Mouse (Mus musculus) regulatory T cell (primary cell): Measurements from ENCODE around the gene Tcf21.

Experiments
- in situ Hi-C: fragments of 300-600 bp; cut with MboI, MseI; formaldehyde crosslinking; loops from one replicate; pipeline ENCODE4 v1.15.1; 2025; ENCODE audit warnings: high pct_unique_total_duplicates

The Tcf21 gene

DNA sequence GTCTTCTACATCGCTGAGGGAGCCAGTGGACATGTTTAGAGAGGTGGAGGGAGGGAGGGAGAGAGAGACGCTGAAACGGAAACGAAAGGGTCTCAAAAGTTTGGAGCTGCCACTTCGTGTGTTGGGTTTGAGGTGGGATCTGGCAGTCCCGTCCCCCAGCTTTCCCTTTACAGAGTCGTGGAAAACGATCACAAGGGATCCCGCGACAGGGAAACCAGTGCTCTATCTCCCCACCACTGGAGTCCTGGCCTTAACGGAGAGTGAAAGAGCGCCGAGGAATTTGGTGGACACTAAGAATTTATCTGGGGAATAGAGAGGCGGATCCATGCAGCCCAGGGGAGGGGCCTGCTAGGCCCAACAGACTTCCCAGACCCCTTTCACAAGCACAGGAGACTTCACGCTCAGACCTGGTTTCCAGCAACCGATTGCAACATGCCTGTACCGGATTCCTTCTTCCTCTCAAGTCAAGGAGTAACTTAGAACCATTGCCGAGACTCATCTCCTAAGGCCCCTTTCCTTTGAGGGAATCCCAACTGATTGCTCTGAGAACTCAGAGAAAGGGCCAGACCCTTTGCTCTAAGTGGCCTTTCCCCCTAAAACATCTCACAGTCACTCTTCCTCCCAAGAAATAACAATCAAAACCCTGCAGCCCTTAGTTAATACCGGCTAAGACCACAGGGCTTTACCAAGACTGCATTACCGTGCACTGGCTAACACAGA is at the start of gene Tcf21:
Tcf21 (minus strand) TSS at position 304 of the 720 bp plus-strand sequence.
- in situ Hi-C loops = loop anchor here (10.0 kb wide), 1 partner anchor 1015 kb away; no protein-coding TSS in a partner anchor

DNA sequence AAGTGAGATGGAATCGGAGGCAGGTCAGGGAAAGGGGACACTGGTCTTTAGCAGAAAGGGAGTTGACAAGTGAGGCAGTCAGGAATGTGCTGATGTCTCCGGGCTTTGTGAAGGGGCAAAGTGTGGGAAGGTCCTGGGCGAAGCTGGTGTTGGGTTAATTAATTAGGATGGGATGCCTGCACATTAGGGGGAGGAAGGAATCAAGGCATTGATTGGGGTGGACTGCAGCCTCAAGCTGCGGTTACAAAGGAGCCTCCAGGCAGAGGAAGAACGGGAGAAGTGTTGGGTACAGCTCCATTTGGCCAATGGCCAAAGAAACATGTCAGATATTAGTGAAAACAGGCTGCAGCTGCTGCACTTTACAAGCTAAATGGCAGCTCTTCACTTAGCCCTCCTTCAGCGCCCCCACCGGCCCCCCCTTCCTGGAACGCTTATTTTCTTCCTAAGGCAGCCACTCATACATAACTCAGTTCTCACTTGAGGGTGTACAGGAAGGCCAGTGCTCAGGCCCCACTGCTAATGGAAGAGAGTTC is 48.5 kb upstream of the Tcf21 start:
- in situ Hi-C loops = no loop called here

GRCm38 (mm10) chr10:22867210-22867609 is 47.2 kb upstream of the Tcf21 start:
- in situ Hi-C loops = no loop called here

DNA sequence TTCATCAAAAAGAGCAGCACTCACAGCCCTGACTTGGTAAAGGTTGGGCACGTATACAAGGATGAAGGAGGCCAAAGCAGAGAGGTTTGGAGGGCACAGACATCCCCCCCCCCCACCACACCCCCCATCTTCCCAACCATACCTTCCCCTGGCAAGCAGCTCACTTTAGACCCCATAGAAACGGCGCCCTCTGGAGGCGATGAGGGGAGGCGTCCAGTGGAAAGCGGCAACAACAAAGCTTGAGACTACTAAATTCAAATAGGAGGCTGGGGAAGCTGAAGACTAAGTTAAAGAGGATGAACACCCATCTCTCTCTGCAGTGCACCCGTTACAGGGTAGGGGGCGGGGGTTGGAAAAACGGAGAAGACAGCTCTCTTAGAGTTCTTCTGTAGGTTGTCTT is 38.1 kb upstream of the Tcf21 start:
- in situ Hi-C loops = no loop called here

- in situ Hi-C loops = no loop called here
These were observed 34.4 kb upstream of the Tcf21 start for GRCm38 (mm10) chr10:22854330-22854729.

DNA sequence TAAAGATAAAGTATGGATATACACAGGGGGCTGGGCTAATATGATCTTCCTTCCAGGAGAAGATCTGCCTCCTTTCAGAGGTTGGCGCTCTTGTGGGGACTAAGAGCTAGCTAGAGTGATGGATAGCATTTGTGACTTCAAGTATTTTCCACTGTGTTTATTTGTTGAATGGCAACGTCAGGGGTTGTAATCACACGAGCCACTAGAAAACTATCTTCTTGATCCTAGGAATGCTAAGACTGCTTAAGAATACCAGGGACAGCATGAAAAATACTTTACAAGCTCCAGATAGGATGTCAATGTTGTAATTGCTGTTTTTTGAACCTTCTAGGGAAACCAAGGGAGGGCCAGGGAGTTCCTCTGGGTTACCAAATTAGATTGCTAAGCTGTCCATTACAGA is 25.4 kb upstream of the Tcf21 start:
- in situ Hi-C loops = no loop called here

GRCm38 (mm10) chr10:22844731-22845130 is 24.8 kb upstream of the Tcf21 start:
- in situ Hi-C loops = no loop called here

GRCm38 (mm10) chr10:22843440-22844361 is 23.7 kb upstream of the Tcf21 start:
- in situ Hi-C loops = no loop called here

GRCm38 (mm10) chr10:22842781-22843439 is 22.9 kb upstream of the Tcf21 start:
- in situ Hi-C loops = no loop called here

DNA sequence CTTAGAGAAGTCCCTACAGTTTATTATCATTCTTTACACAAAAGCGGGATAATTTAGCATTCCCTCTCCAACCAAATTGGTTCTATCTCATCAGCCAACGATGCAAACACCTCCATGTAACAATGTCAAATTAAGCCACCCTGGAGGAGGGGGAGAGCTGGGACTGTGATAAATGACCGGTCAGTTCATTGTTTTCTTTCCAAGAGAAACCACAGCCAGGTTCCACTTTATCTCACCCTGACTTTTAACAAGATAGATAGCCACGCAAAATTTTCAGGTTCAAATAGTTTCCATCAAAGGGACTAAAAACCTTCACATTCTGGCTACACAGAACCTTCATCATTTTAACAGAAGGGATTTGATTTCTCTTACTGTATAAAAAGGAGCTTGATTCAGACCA is 22.1 kb upstream of the Tcf21 start:
- in situ Hi-C loops = no loop called here

DNA sequence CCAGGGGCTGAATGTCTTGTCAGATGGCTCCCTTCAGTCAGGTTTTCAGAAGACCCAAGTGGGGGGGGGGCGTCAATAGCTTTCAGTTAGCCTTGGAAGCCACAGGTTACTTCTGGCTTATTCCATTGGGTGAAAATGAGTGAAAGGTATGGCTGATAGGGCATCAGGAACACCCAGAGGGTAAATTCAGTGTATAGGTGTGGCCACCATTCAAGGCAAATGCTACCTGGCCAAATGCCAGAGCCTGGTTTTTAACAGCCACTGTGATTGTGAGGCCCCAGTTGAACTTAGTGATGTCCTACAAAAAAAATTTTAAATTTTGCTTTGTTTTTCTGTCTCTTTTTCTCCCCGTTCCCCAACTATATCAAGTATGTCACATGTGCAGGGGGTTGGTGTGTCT is 6.3 kb upstream of the Tcf21 start:
- in situ Hi-C loops = loop anchor here (10.0 kb wide), 1 partner anchor 1009 kb away; no protein-coding TSS in a partner anchor

DNA sequence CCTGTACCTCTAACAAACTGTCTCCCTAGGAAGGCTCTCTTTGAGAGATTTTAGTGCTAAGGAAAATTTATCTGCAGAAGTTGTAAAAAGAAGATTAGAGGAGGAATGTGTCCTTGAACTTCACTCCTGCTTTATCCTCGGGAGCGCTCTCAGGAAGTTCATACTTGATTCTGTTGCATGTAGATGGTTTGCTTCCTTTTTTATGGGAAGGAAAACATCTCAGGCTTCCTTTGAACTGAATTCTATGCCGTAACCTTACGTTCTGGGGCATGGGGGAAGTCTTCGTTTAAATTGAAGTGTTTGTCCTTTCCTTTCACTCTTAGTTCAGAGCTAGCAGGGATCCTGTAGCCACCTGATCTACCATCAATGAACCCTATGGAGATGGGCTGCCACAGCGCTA is 2.9 kb upstream of the Tcf21 start:
- in situ Hi-C loops = loop anchor here (10.0 kb wide), 1 partner anchor 1012 kb away; no protein-coding TSS in a partner anchor

DNA sequence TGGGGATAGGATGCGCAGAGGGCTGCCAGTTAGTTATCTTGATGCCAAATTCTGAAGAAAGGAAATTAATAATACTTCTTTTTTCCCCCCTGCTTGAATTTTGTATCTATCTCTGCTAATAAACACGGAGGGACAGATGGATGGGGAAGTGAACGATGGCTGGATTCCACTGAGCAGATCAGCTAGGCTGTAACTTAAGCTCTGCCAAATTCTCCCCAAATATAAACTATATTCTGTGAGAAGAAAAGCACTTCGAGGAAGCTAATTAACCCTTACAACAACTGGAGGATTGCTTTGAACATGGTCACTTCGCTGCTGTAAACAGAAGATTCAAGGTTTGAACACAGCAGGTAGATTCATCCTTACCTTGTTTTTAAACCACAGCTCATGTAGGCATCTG is 2.5 kb upstream of the Tcf21 start:
- in situ Hi-C loops = loop anchor here (10.0 kb wide), 1 partner anchor 1012 kb away; no protein-coding TSS in a partner anchor

DNA sequence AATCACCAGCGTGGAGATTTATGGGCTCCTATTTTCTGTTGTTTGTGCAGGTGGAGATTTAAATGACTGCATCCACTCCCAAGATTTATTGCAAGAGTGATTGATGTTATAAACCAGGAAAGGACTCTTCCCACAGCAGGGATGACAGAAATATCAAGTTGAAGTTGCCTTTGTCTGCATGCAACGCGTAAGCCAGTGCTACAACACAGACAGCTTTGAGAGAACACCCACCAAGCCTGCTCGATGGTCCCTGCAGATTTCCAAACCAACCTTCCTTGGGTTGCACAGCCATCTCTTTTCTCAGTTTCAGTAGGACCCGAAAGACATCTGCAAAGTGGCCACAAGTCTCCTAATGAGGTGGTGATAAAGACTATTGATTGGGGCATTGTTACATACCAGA is 1.7 kb upstream of the Tcf21 start:
- in situ Hi-C loops = loop anchor here (10.0 kb wide), 1 partner anchor 1013 kb away; no protein-coding TSS in a partner anchor

DNA sequence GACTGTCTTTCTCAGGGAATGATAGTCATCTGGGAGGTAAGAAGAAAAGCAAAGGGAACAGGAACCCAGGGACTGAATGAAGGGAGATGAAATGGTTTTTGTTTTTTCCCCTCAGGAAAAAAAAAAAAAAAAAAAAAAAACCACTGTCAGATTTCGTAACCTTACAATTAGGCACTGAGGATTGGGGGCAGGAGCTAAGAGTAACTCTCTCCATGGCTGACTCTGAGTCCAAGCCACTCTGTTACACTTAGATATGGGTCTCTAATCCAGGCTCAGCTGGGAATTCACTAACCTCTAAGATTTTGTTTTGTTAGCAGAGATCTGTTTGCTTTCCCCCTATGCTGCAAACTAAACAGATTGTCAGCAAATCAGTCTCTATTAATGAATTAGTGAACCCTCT is 1.3 kb upstream of the Tcf21 start:
- in situ Hi-C loops = loop anchor here (10.0 kb wide), 1 partner anchor 1014 kb away; no protein-coding TSS in a partner anchor

DNA sequence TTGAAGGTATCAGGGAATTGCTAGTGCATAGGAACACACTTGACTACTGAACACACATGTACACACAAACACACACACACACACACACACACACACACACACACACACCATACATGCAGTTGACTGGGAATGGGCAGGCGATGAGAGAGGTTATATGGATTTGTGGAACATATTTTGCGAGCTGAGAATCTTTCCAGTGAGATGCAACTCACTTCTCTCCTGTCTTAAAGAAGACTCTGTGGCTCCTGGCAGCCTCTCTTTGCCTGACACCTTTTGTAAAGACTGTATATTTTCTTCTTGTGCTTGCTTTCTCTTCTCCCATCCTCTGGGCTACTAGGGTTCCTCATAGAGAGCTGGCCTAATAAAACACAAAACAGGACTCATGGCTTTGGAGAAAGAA is 867 bp upstream of the Tcf21 start:
- in situ Hi-C loops = loop anchor here (10.0 kb wide), 1 partner anchor 1014 kb away; no protein-coding TSS in a partner anchor

DNA sequence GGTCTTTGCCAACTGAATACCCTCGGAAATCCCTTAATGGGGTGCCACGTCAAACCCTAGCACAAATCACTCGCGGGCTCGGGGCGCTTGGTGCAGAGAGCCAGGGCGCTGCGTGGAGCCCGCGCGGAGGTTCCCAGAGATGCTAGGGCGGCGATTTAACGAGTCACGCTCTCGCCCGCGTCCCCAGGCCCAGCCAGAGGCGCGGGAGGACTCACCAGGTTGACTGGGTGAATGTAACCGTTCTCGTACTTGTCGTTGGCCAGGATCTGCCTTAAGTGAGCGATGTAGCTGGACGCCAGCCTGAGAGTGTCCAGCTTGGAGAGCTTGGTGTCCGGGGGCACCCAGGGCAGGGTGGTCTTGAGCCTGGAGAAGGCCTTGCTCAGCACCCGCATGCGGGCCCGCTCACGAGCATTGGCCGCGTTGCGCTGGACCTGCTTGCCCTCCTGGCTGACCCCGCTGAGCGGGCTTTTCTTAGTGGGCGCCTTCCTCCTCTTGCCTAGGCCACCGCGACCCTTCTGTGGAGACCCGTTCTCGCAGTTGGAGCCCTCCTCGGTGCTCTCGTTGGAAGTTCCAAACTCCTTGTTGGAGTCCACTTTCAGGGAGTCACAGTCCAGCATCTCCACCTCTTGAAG is 619 bp downstream of the Tcf21 start:
- in situ Hi-C loops = no loop called here

GRCm38 (mm10) chr10:22818600-22819238 is 1.3 kb downstream of the Tcf21 start:
- in situ Hi-C loops = no loop called here

GRCm38 (mm10) chr10:22817976-22818375 is 2.0 kb downstream of the Tcf21 start:
- in situ Hi-C loops = no loop called here

GRCm38 (mm10) chr10:22817561-22817960 is 2.4 kb downstream of the Tcf21 start:
- in situ Hi-C loops = no loop called here
